Mouse (Mus musculus) cortical plate, adult 2 months (tissue): ENCODE data around the gene Shisa7. TPM values are rescaled to one million over a fixed set of nuclear protein-coding genes. Genes with fewer than 3 reads are reported as not detected.
"Not testable (repeated sequence)": the region's sequence is repeated elsewhere in the genome, so short reads cannot be mapped to it uniquely, and the experiment has no call there.

ENCODE experiments used
- H3K27ac ChIP-seq: fragments of 200-500 bp; 2 replicates; pipeline ENCODE4 v1.5.1; 2012; ENCODE audit warnings: low read length, control low read depth, inconsistent platforms; ENCODE audit not compliant: insufficient read depth
- H3K4me1 ChIP-seq: fragments of 200-500 bp; 2 replicates; pipeline ENCODE4 v1.6.1; 2011; ENCODE audit warnings: low read length; ENCODE audit not compliant: control insufficient read depth, insufficient read depth
- H3K4me3 ChIP-seq: fragments of 200-500 bp; 2 replicates; pipeline ENCODE4 v1.5.1; 2011; ENCODE audit warnings: mild to moderate bottlenecking, low read length, control low read depth; ENCODE audit not compliant: insufficient read depth
- CTCF ChIP-seq: fragments of 200-500 bp; IDR thresholded peaks from 2 replicates; pipeline ENCODE4 v1.5.1; 2011; ENCODE audit warnings: mild to moderate bottlenecking, control low read depth, low read length; ENCODE audit not compliant: insufficient read depth; ENCODE audit errors: extremely low read depth
- POLR2A ChIP-seq: fragments of 200-500 bp; IDR thresholded peaks from 2 replicates; pipeline ENCODE4 v1.6.1; 2011; ENCODE audit warnings: mild to moderate bottlenecking, low read length, control low read depth; ENCODE audit not compliant: insufficient read depth; ENCODE audit errors: extremely low read depth
- polyA plus RNA-seq: library from polyadenylated mRNA; depleted of rRNA; stranded (reverse); fragments of >200 nt; gene quantifications from 2 replicates; pipeline ENCODE4 v1.2.3, GENCODE M21; 2012

Gene Shisa7
- polyA plus RNA-seq, 1 experiment: 135 TPM

DNA sequence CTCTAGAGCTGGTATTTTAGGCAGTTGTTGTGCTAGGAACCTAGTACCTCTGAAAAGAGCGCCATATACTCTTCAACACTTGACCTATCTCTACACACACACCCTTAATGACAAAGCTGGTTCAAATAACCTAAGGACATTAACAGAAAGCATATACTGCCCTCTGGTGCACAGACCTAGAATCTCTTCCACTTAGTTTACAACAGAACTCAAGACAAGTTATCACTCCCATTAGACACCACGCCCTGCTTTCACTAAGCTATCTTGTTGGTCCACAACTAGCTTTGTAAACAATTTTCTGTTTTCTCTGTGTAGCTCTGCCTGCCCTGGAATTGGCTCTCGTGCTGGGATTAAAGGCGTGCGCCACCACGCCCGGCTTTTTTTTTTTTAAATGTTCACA, 37.8 kb downstream of the Shisa7 start:
- H3K4me3 ChIP-seq: no peak overlapping the region
- no peaks in the 10 kb centered on the region for H3K4me1 ChIP-seq
- TF ChIP-seq CTCF: 0 out of 2 replicates have a peak, but pooled peaks have one; percentile 12
- TF ChIP-seq POLR2A: no peak
- no peak overlapping the region for H3K27ac ChIP-seq

DNA sequence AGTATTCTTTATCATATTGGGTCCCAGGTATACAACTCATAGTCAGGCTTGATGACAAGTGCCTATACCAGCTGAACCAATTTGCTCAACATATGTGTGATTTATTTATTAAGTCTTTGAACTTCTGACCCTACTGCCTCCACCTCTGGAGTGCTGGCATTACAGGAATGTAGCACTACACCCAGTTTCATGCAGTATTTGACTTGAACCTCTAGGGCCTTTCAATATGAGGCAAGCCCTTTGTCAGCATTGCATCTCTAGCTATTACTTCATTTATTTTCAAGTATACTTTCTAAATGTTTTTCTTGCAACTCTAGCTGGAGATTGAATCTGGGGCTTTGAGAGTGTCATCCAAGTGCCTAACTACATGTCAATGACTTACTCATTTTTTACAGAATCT, 42.2 kb downstream of the Shisa7 start:
- H3K4me1 ChIP-seq: no peaks in the 10 kb centered on the region; the same call in 1 of the 2 replicates
- no peak for TF ChIP-seq POLR2A
- TF ChIP-seq CTCF: no peak
- no peak overlapping the region for H3K27ac ChIP-seq
- H3K4me3 ChIP-seq: no peak overlapping the region

DNA sequence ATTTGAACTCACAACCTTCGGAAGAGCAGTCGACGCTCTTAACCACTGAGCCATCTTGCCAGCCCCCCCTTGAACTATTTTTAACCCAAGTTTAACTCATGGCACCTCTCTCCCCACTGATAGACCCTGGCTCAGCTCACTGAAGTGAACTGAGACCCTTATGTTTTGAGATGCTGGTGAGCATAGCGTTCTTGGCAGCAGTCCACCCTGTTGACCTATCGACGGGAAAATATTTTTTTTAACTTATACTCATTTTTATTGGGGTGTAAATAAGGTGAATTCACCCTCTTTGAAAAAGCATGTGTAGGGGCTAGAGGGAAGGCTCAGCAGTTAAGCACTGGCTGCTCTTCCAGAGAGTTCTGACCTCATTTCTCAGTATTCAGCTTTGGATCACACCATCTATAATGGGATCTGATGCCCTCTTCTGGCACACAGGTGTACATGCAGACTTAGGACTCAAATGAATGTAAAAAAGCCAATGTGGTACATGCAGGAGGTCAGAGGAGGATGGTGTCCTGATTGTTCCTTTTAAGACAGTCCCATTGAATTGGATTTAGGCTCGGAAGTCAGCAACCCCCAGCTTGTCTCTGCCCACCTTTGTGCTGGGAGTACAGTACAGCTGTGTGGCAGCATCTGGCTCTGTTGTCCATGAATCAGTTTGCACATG, 48.6 kb downstream of the Shisa7 start:
- no peak overlapping the region for H3K27ac ChIP-seq
- H3K4me1 ChIP-seq: peaks cover 3% of the 10 kb centered on the region; the same call in 1 of the 2 replicates
- H3K4me3 ChIP-seq: no peak overlapping the region
- peak; percentile 45; the same call in 1 of the 2 replicates for TF ChIP-seq CTCF
- peak; percentile 32; the same call in 1 of the 2 replicates for TF ChIP-seq POLR2A

DNA sequence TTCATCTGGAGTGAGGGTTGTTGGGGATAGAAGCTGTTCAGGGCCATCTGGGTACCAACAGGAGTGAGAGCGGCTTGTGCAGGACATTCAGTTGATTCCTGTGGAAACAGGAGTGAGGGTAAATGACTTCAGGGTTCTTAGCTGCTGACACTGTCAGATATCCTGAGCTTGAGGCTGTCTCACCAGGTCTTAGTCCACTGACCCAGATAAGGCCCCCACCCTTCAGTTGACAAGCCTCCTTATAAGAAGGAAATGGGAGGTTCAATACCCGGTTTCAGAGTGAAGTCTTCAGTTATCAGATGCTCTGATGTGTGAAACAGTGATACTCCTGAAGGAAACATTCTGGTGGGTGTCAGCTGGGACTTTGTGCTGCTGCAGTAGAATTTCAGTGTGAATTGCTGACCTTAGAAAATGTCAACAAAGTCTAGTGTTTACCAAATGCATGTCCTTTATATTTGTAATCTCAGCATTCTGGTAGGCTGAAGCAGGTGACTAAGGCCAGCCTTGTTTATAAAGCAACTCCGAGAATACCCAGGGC, 49.8 kb downstream of the Shisa7 start:
- Histone ChIP-seq H3K4me1 (peaks cover 3% of the 10 kb centered on the region; the same call in 1 of the 2 replicates), H3K27ac (no peak overlapping the region), H3K4me3 (no peak overlapping the region; the same call in 1 of the 2 replicates)
- TF ChIP-seq CTCF (no peak), POLR2A (no peak)

DNA sequence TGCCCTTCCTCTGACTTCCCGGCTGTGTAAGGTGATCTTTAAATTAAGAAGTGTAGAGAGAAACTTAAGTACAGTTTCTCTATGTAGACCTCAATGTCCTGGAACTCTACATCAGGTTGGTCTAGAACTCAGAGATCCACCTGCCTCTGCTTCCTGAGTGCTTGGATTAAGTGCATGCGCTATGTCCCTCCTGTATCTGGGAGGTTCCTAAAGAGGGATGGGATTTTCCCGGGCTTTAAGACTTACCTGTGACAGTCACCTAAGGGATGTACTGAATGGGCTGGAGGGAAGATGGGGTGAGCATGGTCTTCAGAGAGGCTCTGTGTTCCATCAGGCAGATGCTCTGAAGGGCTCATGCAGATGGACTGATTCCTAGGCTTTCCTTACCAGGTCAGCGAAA, 50.8 kb downstream of the Shisa7 start:
- H3K4me3 ChIP-seq: peak overlapping the region; percentile 71
- H3K4me1 ChIP-seq: peaks cover 4% of the 10 kb centered on the region; the same call in 1 of the 2 replicates
- no peak for TF ChIP-seq POLR2A
- no peak for TF ChIP-seq CTCF
- H3K27ac ChIP-seq: no peak overlapping the region

DNA sequence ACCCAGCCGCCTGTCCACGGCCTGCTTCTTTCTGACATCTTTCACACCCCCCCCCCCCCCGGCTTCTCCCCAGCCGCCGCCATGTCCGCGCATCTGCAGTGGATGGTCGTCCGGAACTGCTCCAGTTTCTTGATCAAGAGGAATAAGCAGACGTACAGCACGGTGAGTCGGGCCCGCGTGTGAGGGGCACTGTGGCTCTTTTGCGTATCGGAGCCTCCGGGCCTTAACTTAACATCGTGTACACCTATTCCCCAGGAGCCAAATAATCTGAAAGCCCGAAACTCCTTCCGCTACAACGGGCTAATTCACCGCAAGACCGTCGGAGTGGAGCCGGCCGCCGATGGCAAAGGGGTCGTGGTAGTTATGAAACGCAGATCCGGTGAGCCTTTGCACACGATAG, 51.2 kb downstream of the Shisa7 start:
- H3K4me1 ChIP-seq, H3K27ac ChIP-seq: not testable (repeated sequence)
- H3K4me3 ChIP-seq: peak overlapping the region; percentile 71

DNA sequence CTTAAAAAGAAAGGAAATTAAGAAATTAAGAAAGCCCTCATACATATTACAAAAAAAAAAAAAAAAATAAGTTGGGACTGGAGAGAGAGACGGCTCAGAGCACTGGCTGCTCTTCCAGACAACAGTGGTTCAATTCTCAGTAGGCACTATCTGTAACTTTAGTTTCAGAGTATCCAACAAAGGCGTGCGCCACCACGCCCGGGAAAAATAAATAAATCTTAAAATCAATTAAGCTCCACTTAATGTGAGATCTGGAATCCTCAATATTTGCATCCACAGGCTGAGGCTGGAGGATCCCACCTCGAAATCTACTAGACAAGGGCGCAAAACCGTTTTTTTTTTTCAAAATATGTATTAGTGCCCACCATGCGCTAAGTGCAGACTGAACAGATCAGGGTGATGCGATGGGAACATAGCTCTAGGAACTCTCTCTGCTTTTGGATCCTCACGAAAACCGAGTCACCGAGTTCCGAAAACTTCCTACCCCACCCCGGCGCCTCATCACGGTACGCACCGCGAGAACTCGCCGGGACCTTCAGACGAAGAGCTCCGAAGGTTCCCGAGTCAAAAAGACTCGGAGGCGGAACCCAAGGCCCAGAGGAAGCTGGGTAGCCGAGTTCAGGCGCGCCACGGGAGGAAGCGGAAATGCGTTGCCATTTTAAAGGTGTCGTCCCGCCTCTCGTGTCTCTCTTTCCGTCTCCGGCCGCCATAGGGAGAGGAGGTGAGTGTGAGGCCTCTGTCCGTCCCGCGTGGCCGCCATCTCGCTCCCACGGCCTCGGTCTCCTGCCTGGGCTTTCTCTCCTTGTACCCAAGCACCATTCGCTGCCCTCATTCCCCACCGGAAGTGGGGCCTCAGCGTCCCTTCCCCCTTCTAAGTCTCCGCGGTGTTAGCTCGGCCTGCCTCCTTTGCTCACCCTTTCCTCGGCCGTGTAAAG, 52.0 kb downstream of the Shisa7 start, which contains the start of gene Rpl28:
Rpl28 (plus strand) TSS at position 597 of the 935 bp plus-strand sequence.
- Histone ChIP-seq H3K27ac (peak within 1 kb of the TSS; percentile 67), H3K4me3 (peak within 1 kb of the TSS; percentile 71), H3K4me1 (peaks cover 5% of the 10 kb centered on the region; the same call in 1 of the 2 replicates)
- TF ChIP-seq CTCF: no peak
- TF ChIP-seq POLR2A: peak; percentile 98

DNA sequence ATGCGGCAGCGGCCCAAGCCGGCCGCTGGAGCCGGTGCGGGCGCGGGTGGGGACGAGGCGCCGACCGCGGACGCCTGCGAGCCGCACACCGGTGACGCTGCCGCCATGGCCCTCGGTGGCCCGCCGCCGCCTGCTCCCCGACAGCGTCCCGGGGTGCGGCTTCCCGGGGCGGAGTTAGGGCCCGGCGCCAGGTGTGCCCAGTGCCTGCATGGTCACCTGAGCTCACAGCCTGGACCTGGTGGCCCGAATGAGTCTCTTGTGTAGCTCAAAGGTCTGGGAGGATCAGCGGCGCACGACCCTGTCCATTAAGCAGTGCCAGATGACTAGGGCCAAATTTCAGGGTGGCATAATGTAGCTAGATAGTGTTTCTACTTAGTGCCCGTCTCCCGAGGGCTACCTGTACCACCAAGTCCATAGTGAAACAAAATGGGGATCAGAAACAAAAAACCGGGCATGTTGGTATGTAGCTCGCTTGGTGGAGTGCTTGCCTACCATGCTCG, 55.0 kb downstream of the Shisa7 start, which contains the start of gene Tmem238:
Tmem238 (minus strand) TSS at position 221 of the 500 bp plus-strand sequence.
- TF ChIP-seq CTCF: no peak
- no peak for TF ChIP-seq POLR2A
- Histone ChIP-seq H3K4me3 (peak within 1 kb of the TSS; percentile 64), H3K4me1 (peaks cover 5% of the 10 kb centered on the region; the same call in 1 of the 2 replicates), H3K27ac (no peak within 1 kb of the TSS)
